Mouse (Mus musculus) heart, embryonic 14.5 days (tissue): ENCODE results near the gene Arhgef2. TPM values are rescaled to one million over a fixed set of nuclear protein-coding genes. Genes with fewer than 3 reads are reported as not detected.

ENCODE experiments used
- ATAC-seq: fragments of 200-750 bp; cut with Nextera tagmentation; 2 replicates; pipeline ENCODE4 v1.8.0; 2017; ENCODE audit warnings: low read depth, moderate TSS enrichment; ENCODE audit not compliant: insufficient number of reproducible peaks, insufficient read depth, low FRiP score
- H3K27ac ChIP-seq, 2 experiments: fragments of 200-500 bp in 1 of 2; fragments of 300-500 bp in 1 of 2; sonication (generic) in 1 of 2; replicated peaks in 1 of 2; 2 replicates each; pipeline ENCODE4 v1.5.1; 2012 to 2014; ENCODE audit warnings: low read depth in 2 of 2, low read length in 2 of 2, control low read depth in 1 of 2, mild to moderate bottlenecking in 1 of 2, mixed read lengths in 1 of 2; ENCODE audit not compliant: control insufficient read depth in 1 of 2, insufficient read depth in 1 of 2
- H3K27me3 ChIP-seq: fragments of 300-500 bp; sonication (generic); 2 replicates; pipeline ENCODE4 v1.6.1; 2014; ENCODE audit warnings: mild to moderate bottlenecking, low read length, control low read depth; ENCODE audit not compliant: control insufficient read depth, insufficient read depth
- H3K36me3 ChIP-seq: fragments of 300-500 bp; sonication (generic); 2 replicates; pipeline ENCODE4 v1.6.1; 2014; ENCODE audit warnings: mild to moderate bottlenecking, control low read depth, low read length, mixed read lengths; ENCODE audit not compliant: control insufficient read depth, insufficient read depth
- H3K4me1 ChIP-seq, 2 experiments: fragments of 200-500 bp in 1 of 2; fragments of 300-500 bp in 1 of 2; sonication (generic) in 1 of 2; 2 replicates each; pipeline ENCODE4 v1.6.1; 2012 to 2014; ENCODE audit warnings: low read length in 2 of 2, control low read depth in 1 of 2, mixed read lengths in 1 of 2; ENCODE audit not compliant: control insufficient read depth in 2 of 2, insufficient read depth in 2 of 2
- H3K4me2 ChIP-seq: fragments of 300-500 bp; sonication (generic); 2 replicates; pipeline ENCODE4 v1.6.1; 2014; ENCODE audit warnings: mild to moderate bottlenecking, low read length
- H3K4me3 ChIP-seq, 2 experiments: fragments of 200-500 bp in 1 of 2; fragments of 300-500 bp in 1 of 2; sonication (generic) in 1 of 2; 2 replicates each; pipeline ENCODE4 v1.5.1; 2012 to 2014; ENCODE audit warnings: low read length in 2 of 2, mild to moderate bottlenecking in 2 of 2, control low read depth in 1 of 2, low read depth in 1 of 2, moderate library complexity in 1 of 2; ENCODE audit not compliant: control insufficient read depth in 1 of 2, insufficient read depth in 1 of 2
- H3K9ac ChIP-seq: fragments of 300-500 bp; sonication (generic); 2 replicates; pipeline ENCODE4 v1.6.1; 2014; ENCODE audit warnings: mild to moderate bottlenecking, low read length
- H3K9me3 ChIP-seq: fragments of 300-500 bp; sonication (generic); 2 replicates; pipeline ENCODE4 v1.6.1; 2016; ENCODE audit warnings: low read length, control low read depth; ENCODE audit not compliant: control insufficient read depth
- WGBS: fragments of 180-500 bp; shearing (Covaris S2); extraction: QIAGEN DNeasy Blood & Tissue Kit; methylation state at CpG from one replicate; pipeline ENCODE4 v1.1.7; 2014; 5-methylcytosine and 5-hydroxymethylcytosine counted together
- polyA plus RNA-seq: library from polyadenylated mRNA; unstranded; fragments of >200 nt; fragmentation: Nextera tagmentation; extraction: Ambion mirVana; gene quantifications from 2 replicates; pipeline ENCODE4 v1.2.1, GENCODE M21; 2014

Arhgef2 gene
- polyA plus RNA-seq, 1 experiment from 2014 or later = 94.2 TPM

DNA sequence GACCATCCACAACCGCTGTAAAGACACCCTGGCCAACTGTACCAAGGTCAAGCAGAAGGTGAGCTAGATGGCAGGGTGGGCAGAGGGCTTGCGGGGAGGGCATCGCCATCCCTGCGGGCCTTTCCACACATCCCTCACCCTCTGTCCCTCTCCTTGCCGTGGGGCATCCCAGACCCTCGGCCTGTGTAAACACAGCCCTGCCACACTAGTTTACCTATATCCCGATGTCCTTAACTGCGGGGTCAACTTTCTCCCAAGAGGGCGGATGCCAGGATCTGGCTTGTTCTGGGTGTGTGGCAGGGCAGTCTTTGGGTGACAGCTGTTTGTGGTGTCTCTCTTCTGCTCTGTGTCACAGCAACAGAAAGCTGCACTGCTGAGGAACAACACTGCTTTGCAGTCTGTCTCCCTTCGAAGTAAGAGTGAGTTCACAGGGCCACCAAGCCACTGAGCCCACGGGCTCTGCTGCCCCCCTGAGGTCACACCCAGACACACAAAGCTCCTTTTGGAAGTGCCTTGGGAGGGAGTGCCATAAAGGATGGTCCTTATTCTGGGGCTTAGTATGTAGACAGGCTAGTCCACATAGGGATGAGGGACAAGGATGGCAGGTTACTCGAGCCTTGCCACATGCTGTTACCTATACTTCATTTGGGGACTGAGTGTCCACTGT is 26.3 kb downstream of the Arhgef2 start:
- no peak overlapping the region for H3K4me2 ChIP-seq
- ATAC-seq = no peak
- H3K27me3 ChIP-seq = no peaks in the 10 kb centered on the region
- no peak overlapping the region; the same call in 1 of the 2 replicates for H3K9ac ChIP-seq
- H3K4me3 ChIP-seq = no peak overlapping the region
- 70% methylated on average over 12 of the region's 12 CpGs for WGBS
- H3K4me1 ChIP-seq = peaks cover 56 to 76% of the 10 kb centered on the region in 2 experiments
- H3K9me3 ChIP-seq = no peaks in the 10 kb centered on the region
- peak overlapping the region in 1 of 2 experiments; percentile 45; a peak in 1 of 4 replicates for H3K27ac ChIP-seq
- peaks cover 95% of the 10 kb centered on the region for H3K36me3 ChIP-seq

DNA sequence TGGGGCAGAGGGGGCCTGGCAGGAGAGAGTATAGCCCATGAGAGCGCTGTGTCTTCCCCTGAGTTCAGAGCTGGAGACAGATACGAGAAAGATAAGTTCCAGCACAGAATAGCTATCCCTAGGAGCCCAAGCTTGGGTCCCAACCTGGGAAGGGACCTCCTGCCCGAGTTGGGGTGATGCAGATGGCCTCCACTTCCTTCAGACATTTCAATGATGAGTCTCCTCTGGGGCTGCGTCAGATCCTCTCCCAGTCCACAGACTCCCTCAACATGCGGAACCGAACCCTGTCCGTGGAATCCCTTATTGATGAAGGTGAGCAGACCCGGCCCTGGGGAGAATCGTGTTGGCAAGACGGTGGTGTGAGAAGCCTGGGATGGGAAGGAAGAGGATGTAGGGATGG is 27.3 kb downstream of the Arhgef2 start:
- H3K4me3 ChIP-seq = no peak overlapping the region
- H3K4me2 ChIP-seq = no peak overlapping the region
- peaks cover 50 to 68% of the 10 kb centered on the region in 2 experiments for H3K4me1 ChIP-seq
- H3K27me3 ChIP-seq = no peaks in the 10 kb centered on the region
- H3K9ac ChIP-seq = no peak overlapping the region
- H3K9me3 ChIP-seq = no peaks in the 10 kb centered on the region
- 82% methylated on average over 10 of the region's 10 CpGs for WGBS
- no peak overlapping the region for H3K27ac ChIP-seq
- peaks cover 98% of the 10 kb centered on the region for H3K36me3 ChIP-seq
- ATAC-seq = no peak

DNA sequence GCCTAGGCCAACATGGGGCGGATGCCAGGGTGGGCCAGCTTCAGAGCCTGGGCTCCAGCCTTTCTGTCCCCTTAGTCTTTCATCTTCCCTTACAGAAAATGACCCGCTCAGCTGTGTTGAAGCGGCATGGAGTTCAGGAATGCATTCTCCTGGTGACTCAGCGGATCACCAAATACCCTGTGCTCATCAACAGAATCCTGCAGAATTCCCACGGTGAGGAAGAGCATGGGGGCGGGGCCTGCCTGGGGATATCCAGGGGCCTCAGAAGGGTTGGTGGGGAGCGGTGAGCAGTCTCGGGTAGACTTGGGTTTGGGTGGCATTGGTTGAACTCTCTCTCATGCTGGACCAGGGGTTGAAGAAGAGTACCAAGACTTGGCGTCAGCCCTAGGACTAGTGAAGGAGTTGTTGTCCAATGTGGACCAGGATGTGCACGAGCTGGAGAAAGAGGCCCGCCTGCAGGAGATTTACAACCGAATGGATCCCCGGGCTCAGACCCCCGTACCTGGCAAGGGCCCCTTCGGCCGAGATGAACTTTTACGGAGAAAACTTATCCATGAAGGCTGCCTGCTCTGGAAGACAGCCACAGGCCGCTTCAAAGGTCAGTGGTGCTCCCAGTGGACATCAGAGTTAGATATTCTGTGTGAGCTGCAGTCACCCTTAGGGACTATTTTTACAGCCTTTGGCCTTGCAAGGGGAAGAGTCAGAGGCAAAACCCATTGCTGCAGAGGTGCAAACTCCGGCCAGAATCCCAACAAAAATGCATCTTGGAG is 29.9 kb downstream of the Arhgef2 start:
- peak overlapping the region; percentile 82 to 83 for H3K27ac ChIP-seq
- H3K9ac ChIP-seq = peak overlapping the region; percentile 16; the same call in 1 of the 2 replicates
- no peak overlapping the region for H3K4me3 ChIP-seq
- no peaks in the 10 kb centered on the region for H3K9me3 ChIP-seq
- peaks cover 99% of the 10 kb centered on the region for H3K36me3 ChIP-seq
- H3K4me1 ChIP-seq = peaks cover 29 to 42% of the 10 kb centered on the region in 2 experiments
- WGBS = 81% methylated on average over 19 of the region's 19 CpGs
- H3K27me3 ChIP-seq = no peaks in the 10 kb centered on the region
- no peak for ATAC-seq
- no peak overlapping the region for H3K4me2 ChIP-seq

DNA sequence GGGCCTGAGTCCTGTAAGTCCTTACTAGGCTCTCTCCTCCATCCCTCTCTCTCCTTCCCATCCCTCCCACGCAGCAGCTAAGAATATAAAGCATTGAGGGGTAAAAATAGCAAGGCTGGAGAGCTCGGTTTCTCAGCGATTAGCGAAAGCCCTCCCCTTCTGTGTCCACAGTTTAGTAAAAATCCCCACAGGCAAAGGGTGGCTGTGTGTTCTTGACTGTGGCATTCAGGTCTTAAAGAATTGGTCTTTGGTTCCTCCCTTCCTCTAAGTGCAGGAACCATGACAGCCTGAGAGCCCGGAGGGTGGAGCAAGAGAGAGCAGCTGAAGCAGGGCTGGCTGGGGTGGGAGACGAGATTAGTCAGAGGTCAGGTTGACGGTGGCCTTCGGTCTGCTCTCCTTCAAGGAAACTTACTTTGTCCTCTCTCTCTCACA is 30.8 kb downstream of the Arhgef2 start:
- H3K36me3 ChIP-seq = peaks cover 99% of the 10 kb centered on the region
- H3K27ac ChIP-seq = peak overlapping the region; percentile 82 to 83
- H3K9ac ChIP-seq = peak overlapping the region; percentile 26; the same call in 1 of the 2 replicates
- peak overlapping the region; percentile 28; the same call in 1 of the 2 replicates for H3K4me2 ChIP-seq
- 0 out of 2 replicates have a peak, but pooled peaks have one; percentile 19 for ATAC-seq
- H3K4me1 ChIP-seq = peaks cover 20 to 33% of the 10 kb centered on the region in 2 experiments
- H3K9me3 ChIP-seq = no peaks in the 10 kb centered on the region
- H3K27me3 ChIP-seq = no peaks in the 10 kb centered on the region
- WGBS = 34% methylated on average over 8 of the region's 8 CpGs
- no peak overlapping the region for H3K4me3 ChIP-seq

- no peak for ATAC-seq
- no peak overlapping the region for H3K4me2 ChIP-seq
- no peaks in the 10 kb centered on the region for H3K27me3 ChIP-seq
- no peaks in the 10 kb centered on the region for H3K9me3 ChIP-seq
- H3K27ac ChIP-seq = peak overlapping the region; percentile 82 to 83
- no peak overlapping the region for H3K4me3 ChIP-seq
- 91% methylated on average over 5 of the region's 5 CpGs for WGBS
- H3K9ac ChIP-seq = 0 out of 2 replicates have a peak overlapping the region, but pooled peaks have one; percentile 26
- peaks cover 17 to 27% of the 10 kb centered on the region in 2 experiments for H3K4me1 ChIP-seq
- H3K36me3 ChIP-seq = peaks cover 99% of the 10 kb centered on the region
Observed at GRCm38 (mm10) chr3:88637134-88637533, 31.4 kb downstream of the Arhgef2 start.

DNA sequence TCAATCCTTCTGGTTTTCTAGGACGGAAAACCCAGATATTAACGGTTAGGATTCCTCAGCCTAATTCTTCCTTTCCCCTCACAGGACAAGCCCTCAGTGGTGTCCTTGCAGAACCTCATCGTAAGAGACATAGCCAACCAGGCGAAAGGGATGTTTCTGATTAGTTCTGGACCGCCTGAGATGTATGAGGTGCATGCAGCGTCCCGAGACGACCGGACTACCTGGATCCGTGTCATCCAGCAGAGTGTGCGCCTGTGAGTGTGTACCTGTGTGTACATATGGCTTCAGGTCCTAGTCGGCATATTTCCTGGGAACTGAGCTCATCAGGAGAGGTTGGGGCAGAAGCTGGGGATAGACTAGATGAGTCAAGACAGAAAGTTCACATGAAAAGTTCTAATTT is 33.5 kb downstream of the Arhgef2 start:
- H3K9ac ChIP-seq = no peak overlapping the region
- H3K27ac ChIP-seq = no peak overlapping the region
- H3K9me3 ChIP-seq = no peaks in the 10 kb centered on the region
- H3K4me3 ChIP-seq = no peak overlapping the region
- H3K4me1 ChIP-seq = peaks cover 13 to 16% of the 10 kb centered on the region in 2 experiments
- peaks cover 99% of the 10 kb centered on the region for H3K36me3 ChIP-seq
- no peaks in the 10 kb centered on the region for H3K27me3 ChIP-seq
- WGBS = 90% methylated on average over 12 of the region's 12 CpGs
- H3K4me2 ChIP-seq = no peak overlapping the region
- no peak for ATAC-seq

- no peak for ATAC-seq
- Histone ChIP-seq H3K27ac (no peak overlapping the region), H3K27me3 (no peaks in the 10 kb centered on the region), H3K4me2 (no peak overlapping the region), H3K4me3 (no peak overlapping the region), H3K9me3 (no peaks in the 10 kb centered on the region), H3K9ac (no peak overlapping the region), H3K4me1 (peaks cover 13% of the 10 kb centered on the region in 2 experiments), H3K36me3 (peaks cover 99% of the 10 kb centered on the region)
- 79% methylated on average over 1 of the region's 1 CpGs for WGBS
Observed at GRCm38 (mm10) chr3:88640676-88641075, 34.9 kb downstream of the Arhgef2 start.
